16 mouse cellular contexts compared by ENCODE assay signal in genomic region chr8:61175876-61176275, GRCm38 (mm10).
"Had no signal": no experiment of that assay in that cellular context is flagged by ENCODE, and none has a peak within 500 bp of the region (broad histone marks: within the 10 kb centered on the region; RNA-seq: fewer than 3 reads in every experiment).

No protein-coding gene starts in this region.

- H3K27me3 ChIP-seq: neural tube, embryonic 13.5 days; neural tube, embryonic 15.5 days; stomach, embryonic 15.5 days had no signal

- H3K4me3 ChIP-seq: neural tube, embryonic 13.5 days; neural tube, embryonic 15.5 days; stomach, embryonic 15.5 days had no signal

- H3K4me1 ChIP-seq: stomach, embryonic 15.5 days had no signal

- DNase-seq: retina, postnatal 1 day; right cerebral cortex, adult 18-20 months; right cerebral cortex, postnatal 14 days; right cerebral cortex, postnatal 25 days; right cerebral cortex, postnatal 4 days; spleen, adult 18-20 months; thymus, adult 18-20 months; thymus, adult 2 months; thymus, postnatal 14 days; thymus, postnatal 25 days; thymus, postnatal 36 days; thymus, postnatal 4 days had no signal

- H3K9me3 ChIP-seq: neural tube, embryonic 13.5 days; neural tube, embryonic 15.5 days; stomach, embryonic 15.5 days had no signal

- H3K4me2 ChIP-seq: neural tube, embryonic 13.5 days; neural tube, embryonic 15.5 days; stomach, embryonic 15.5 days had no signal

- H3K36me3 ChIP-seq: neural tube, embryonic 13.5 days; neural tube, embryonic 15.5 days; stomach, embryonic 15.5 days had no signal

- H3K9ac ChIP-seq: neural tube, embryonic 13.5 days; neural tube, embryonic 15.5 days; stomach, embryonic 15.5 days had no signal

- H3K27ac ChIP-seq: neural tube, embryonic 13.5 days; neural tube, embryonic 15.5 days; stomach, embryonic 15.5 days; stomach, postnatal 0 days had no signal
